Mouse (Mus musculus): ENCODE measurements around the gene Satb2. TPM values are rescaled to one million over a fixed set of nuclear protein-coding genes. Genes with fewer than 3 reads are reported as not detected.

Gene Satb2
- under 1 TPM; 0.16 to 0.59 (median 0.18) TPM for total RNA-seq (2022)

GRCm38 (mm10) chr1:56978151-56978700, at the start of gene Satb2:
TSS of gene Satb2 (minus strand) at chr1:56978650.
- DNase-seq (ENCODE audit: low spot score in 2 of 2), result no peak

- no peak for DNase-seq (ENCODE audit: low spot score in 2 of 2)
Observed at GRCm38 (mm10) chr1:57018941-57019340, 40.5 kb upstream of the Satb2 start.

GRCm38 (mm10) chr1:57013856-57014255, 35.4 kb upstream of the Satb2 start:
- no peak for DNase-seq (ENCODE audit: low spot score in 2 of 2)

- DNase-seq (ENCODE audit: low spot score in 2 of 2), result no peak
Observed at GRCm38 (mm10) chr1:57009171-57009570, 30.7 kb upstream of the Satb2 start.

- DNase-seq (ENCODE audit: low spot score in 2 of 2), result no peak
Observed at GRCm38 (mm10) chr1:56995041-56995440, 16.6 kb upstream of the Satb2 start.

GRCm38 (mm10) chr1:56992310-56992709, 13.9 kb upstream of the Satb2 start:
- no peak for DNase-seq (ENCODE audit: low spot score in 2 of 2)

- no peak for DNase-seq (ENCODE audit: low spot score in 2 of 2)
Observed at GRCm38 (mm10) chr1:56991613-56992012, 13.2 kb upstream of the Satb2 start.

- no peak for DNase-seq (ENCODE audit: low spot score in 2 of 2)
Observed at GRCm38 (mm10) chr1:56984483-56984810, 6.0 kb upstream of the Satb2 start.

GRCm38 (mm10) chr1:56983771-56984482, 5.5 kb upstream of the Satb2 start:
- DNase-seq (ENCODE audit: low spot score in 2 of 2), result no peak

GRCm38 (mm10) chr1:56983100-56983590, 4.7 kb upstream of the Satb2 start:
- DNase-seq (ENCODE audit: low spot score in 2 of 2), result no peak

- no peak for DNase-seq (ENCODE audit: low spot score in 2 of 2)
Observed at GRCm38 (mm10) chr1:56982631-56983030, 4.2 kb upstream of the Satb2 start.

GRCm38 (mm10) chr1:56981947-56982555, 3.6 kb upstream of the Satb2 start:
- no peak for DNase-seq (ENCODE audit: low spot score in 2 of 2)

- no peak for DNase-seq (ENCODE audit: low spot score in 2 of 2)
Observed at GRCm38 (mm10) chr1:56981508-56981907, 3.1 kb upstream of the Satb2 start.

- no peak for DNase-seq (ENCODE audit: low spot score in 2 of 2)
Observed at GRCm38 (mm10) chr1:56980631-56981275, 2.3 kb upstream of the Satb2 start.

GRCm38 (mm10) chr1:56979531-56980395, 1.3 kb upstream of the Satb2 start:
- DNase-seq (ENCODE audit: low spot score in 2 of 2), result no peak

GRCm38 (mm10) chr1:56977201-56978100, 999 bp downstream of the Satb2 start:
- peak; percentile 23 to 28 for DNase-seq (ENCODE audit: low spot score in 2 of 2)

- DNase-seq (ENCODE audit: low spot score in 2 of 2), result no peak
Observed at GRCm38 (mm10) chr1:56976825-56977104, 1.7 kb downstream of the Satb2 start.

GRCm38 (mm10) chr1:56976044-56976824, 2.2 kb downstream of the Satb2 start:
- no peak for DNase-seq (ENCODE audit: low spot score in 2 of 2)

GRCm38 (mm10) chr1:56975546-56975945, 2.9 kb downstream of the Satb2 start:
- DNase-seq (ENCODE audit: low spot score in 2 of 2), result no peak

- DNase-seq (ENCODE audit: low spot score in 2 of 2), result no peak
Observed at GRCm38 (mm10) chr1:56974187-56974586, 4.3 kb downstream of the Satb2 start.
